Comparison of ENCODE assay signal across 7 mouse cellular contexts in genomic region chr4:123342091-123342641, GRCm38 (mm10). TPM values are rescaled to one million over a fixed set of nuclear protein-coding genes. Genes with fewer than 3 reads are reported as not detected.
A peak's percentile ranks its signal among the peaks of the same experiment; 100 is the strongest.
DNase-seq lines count a peak whose midpoint lies in the region; ATAC-seq and TF ChIP-seq lines count a peak whose summit lies in the region.

No protein-coding gene starts in this region.

- no peak for TF ChIP-seq POLR2A in thymus, adult 2 months (IDR thresholded peaks at IDR 0.05; ENCODE audit: control insufficient read depth, extremely low read depth, insufficient read depth, low read length, poor library complexity)

- H3K9me3 ChIP-seq in forebrain, embryonic 15.5 days = no peaks in the 10 kb centered on the region
- no peaks in the 10 kb centered on the region for H3K9me3 ChIP-seq in liver, embryonic 13.5 days (replicated peaks)
- H3K9me3 ChIP-seq in stomach, embryonic 14.5 days (ENCODE audit: control insufficient read depth, low read depth, low read length) = no peaks in the 10 kb centered on the region

- peak; percentile 18 for ATAC-seq in forebrain, embryonic 15.5 days (replicated peaks)
- no peak for ATAC-seq in liver, embryonic 13.5 days (ENCODE audit: low read depth)
- ATAC-seq in stomach, embryonic 14.5 days (ENCODE audit: insufficient number of reproducible peaks, insufficient read depth, low FRiP score, low read depth) = peak; percentile 24; the same call in 1 of the 2 replicates

- WGBS in thymus, adult 2 months = 6% methylated on average over 43 of the region's 43 CpGs
- WGBS in forebrain, embryonic 15.5 days = 3% methylated on average over 43 of the region's 43 CpGs
- WGBS in liver, embryonic 13.5 days (ENCODE audit: insufficient replicate concordance) = 3% methylated on average over 43 of the region's 43 CpGs
- 3% methylated on average over 43 of the region's 43 CpGs for WGBS in stomach, embryonic 14.5 days

- no peaks in the 10 kb centered on the region for H3K36me3 ChIP-seq in thymus, adult 2 months (ENCODE audit: control insufficient read depth, insufficient read depth, low read length)
- H3K36me3 ChIP-seq in forebrain, embryonic 15.5 days = no peaks in the 10 kb centered on the region
- no peaks in the 10 kb centered on the region for H3K36me3 ChIP-seq in liver, embryonic 13.5 days
- H3K36me3 ChIP-seq in stomach, embryonic 14.5 days (ENCODE audit: control insufficient read depth, insufficient read depth, low read length) = no peaks in the 10 kb centered on the region

- TF ChIP-seq CTCF in thymus, adult 2 months (IDR thresholded peaks at IDR 0.05; ENCODE audit: borderline replicate concordance, control insufficient read depth, extremely low read depth, insufficient read depth, low read length, poor library complexity) = no peak

- H3K4me3 ChIP-seq in thymus, adult 2 months (ENCODE audit: control insufficient read depth, insufficient read depth, low read length) = peak overlapping the region; percentile 43
- H3K4me3 ChIP-seq in forebrain, embryonic 15.5 days = peak overlapping the region; percentile 57
- peak overlapping the region; percentile 65 for H3K4me3 ChIP-seq in liver, embryonic 13.5 days (replicated peaks)
- H3K4me3 ChIP-seq in stomach, embryonic 14.5 days (ENCODE audit: low read depth, low read length) = peak overlapping the region; percentile 47

- H3K27me3 ChIP-seq in thymus, adult 2 months (ENCODE audit: control insufficient read depth, insufficient read depth, low read length) = peaks cover 15% of the 10 kb centered on the region; the same call in 1 of the 2 replicates
- peaks cover 43% of the 10 kb centered on the region for H3K27me3 ChIP-seq in forebrain, embryonic 15.5 days
- peaks cover 50% of the 10 kb centered on the region for H3K27me3 ChIP-seq in liver, embryonic 13.5 days
- H3K27me3 ChIP-seq in stomach, embryonic 14.5 days (ENCODE audit: control insufficient read depth, insufficient read depth, low read length) = peaks cover 35% of the 10 kb centered on the region

- peak; percentile 3 for DNase-seq in thymus, adult 2 months
- no peak for DNase-seq in thymus, adult 18-20 months
- no peak for DNase-seq in liver, embryonic 13.5 days
- no peak for DNase-seq in cerebellum, adult 18-20 months
- no peak for DNase-seq in ovary, postnatal 14 days (ENCODE audit: low spot score)

- H3K9ac ChIP-seq in forebrain, embryonic 15.5 days (replicated peaks) = peak overlapping the region; percentile 24; the same call in 1 of the 2 replicates
- peak overlapping the region; percentile 56 for H3K9ac ChIP-seq in liver, embryonic 13.5 days
- no peak overlapping the region for H3K9ac ChIP-seq in stomach, embryonic 14.5 days (replicated peaks; ENCODE audit: low read depth, low read length)

- no peak overlapping the region for H3K27ac ChIP-seq in thymus, adult 2 months (ENCODE audit: control insufficient read depth, insufficient read depth, low read length)
- no peak overlapping the region for H3K27ac ChIP-seq in forebrain, embryonic 15.5 days (replicated peaks)
- H3K27ac ChIP-seq in liver, embryonic 13.5 days = no peak overlapping the region
- H3K27ac ChIP-seq in stomach, embryonic 14.5 days (ENCODE audit: low read length) = no peak overlapping the region

- H3K4me2 ChIP-seq in forebrain, embryonic 15.5 days (replicated peaks) = peak overlapping the region; percentile 91
- peak overlapping the region; percentile 92 for H3K4me2 ChIP-seq in liver, embryonic 13.5 days
- H3K4me2 ChIP-seq in stomach, embryonic 14.5 days (replicated peaks; ENCODE audit: low read depth, low read length) = peak overlapping the region; percentile 84

- peaks cover 12% of the 10 kb centered on the region for H3K4me1 ChIP-seq in thymus, adult 2 months (replicated peaks; ENCODE audit: control insufficient read depth, insufficient read depth, low read length)
- H3K4me1 ChIP-seq in forebrain, embryonic 15.5 days = peaks cover 14% of the 10 kb centered on the region
- H3K4me1 ChIP-seq in liver, embryonic 13.5 days (replicated peaks) = peaks cover 19% of the 10 kb centered on the region
- H3K4me1 ChIP-seq in stomach, embryonic 14.5 days (ENCODE audit: control insufficient read depth, insufficient read depth, low read length) = no peaks in the 10 kb centered on the region; the same call in 1 of the 2 replicates

RNA-seq across cellular contexts. Expression of gene Bmp8a, which starts 0.9 kb away (rescaled TPM):
- 0.46 and 0.82 TPM in 2 replicates for polyA plus RNA-seq in thymus, adult 2 months (2012; rRNA removed)
- polyA plus RNA-seq in forebrain, embryonic 15.5 days (2015; fragmentation: Nextera tagmentation; extraction: Ambion mirVana) = 0.09 and 0.13 TPM in 2 replicates
- 0.16 and 0.38 TPM in 2 replicates for polyA plus RNA-seq in liver, embryonic 13.5 days (2015; fragmentation: Nextera tagmentation; extraction: Ambion mirVana)
- 0.55 TPM in 1 of 2 replicates, not detected in the other for polyA plus RNA-seq in stomach, embryonic 14.5 days (2014; fragmentation: Nextera tagmentation; extraction: Ambion mirVana)

RNA-seq across cellular contexts. Expression of gene Oxct2a, which starts 18.7 kb away (rescaled TPM):
- 0.11 and 0.24 TPM in 2 replicates for polyA plus RNA-seq in thymus, adult 2 months (2012; rRNA removed)
- not detected in 2 replicates for polyA plus RNA-seq in forebrain, embryonic 15.5 days (2015; fragmentation: Nextera tagmentation; extraction: Ambion mirVana)
- 0.06 TPM in 1 of 2 replicates, not detected in the other for polyA plus RNA-seq in liver, embryonic 13.5 days (2015; fragmentation: Nextera tagmentation; extraction: Ambion mirVana)
- polyA plus RNA-seq in stomach, embryonic 14.5 days (2014; fragmentation: Nextera tagmentation; extraction: Ambion mirVana) = not detected in 2 replicates
